Mouse (Mus musculus) embryonic facial prominence, embryonic 14.5 days (tissue): ENCODE measurements around the gene Sik2. TPM values are rescaled to one million over a fixed set of nuclear protein-coding genes. Genes with fewer than 3 reads are reported as not detected.
A peak's percentile ranks its signal among the peaks of the same experiment; 100 is the strongest.

Experiments
- ATAC-seq: fragments of 200-750 bp; cut with Nextera tagmentation; 2 replicates; pipeline ENCODE4 v1.8.0; 2017; ENCODE audit warnings: low read depth, moderate number of reproducible peaks, moderate TSS enrichment
- DNase-seq: peaks from one replicate; pipeline ENCODE4 v3.0.0-alpha.2; 2015; ENCODE audit warnings: low spot score
- H3K27ac ChIP-seq: fragments of 300-500 bp; sonication (generic); replicated peaks from 2 replicates; pipeline ENCODE4 v1.5.1; 2014; ENCODE audit warnings: low read depth, mild to moderate bottlenecking, low read length, moderate library complexity
- H3K27me3 ChIP-seq: fragments of 300-500 bp; sonication (generic); replicated peaks from 2 replicates; pipeline ENCODE4 v1.6.1; 2014; ENCODE audit warnings: low read length; ENCODE audit not compliant: control insufficient read depth, insufficient read depth
- H3K36me3 ChIP-seq: fragments of 300-500 bp; sonication (generic); 2 replicates; pipeline ENCODE4 v1.6.1; 2014; ENCODE audit warnings: low read length, mixed read lengths; ENCODE audit not compliant: control insufficient read depth, insufficient read depth
- H3K4me1 ChIP-seq: fragments of 300-500 bp; sonication (generic); 2 replicates; pipeline ENCODE4 v1.6.1; 2014; ENCODE audit warnings: antibody characterized with exemption, low read length; ENCODE audit not compliant: control insufficient read depth, insufficient read depth
- H3K4me2 ChIP-seq: fragments of 300-500 bp; sonication (generic); 2 replicates; pipeline ENCODE4 v1.6.1; 2014; ENCODE audit warnings: low read depth, mild to moderate bottlenecking, low read length, moderate library complexity, mixed read lengths
- H3K4me3 ChIP-seq: fragments of 300-500 bp; sonication (generic); 2 replicates; pipeline ENCODE4 v1.5.1; 2014; ENCODE audit warnings: low read depth, mild to moderate bottlenecking, low read length
- H3K9ac ChIP-seq: fragments of 300-500 bp; sonication (generic); 2 replicates; pipeline ENCODE4 v1.6.1; 2014; ENCODE audit warnings: low read depth, mild to moderate bottlenecking, low read length, moderate library complexity, mixed read lengths
- H3K9me3 ChIP-seq: fragments of 300-500 bp; sonication (generic); 2 replicates; pipeline ENCODE4 v1.6.1; 2016; ENCODE audit warnings: low read length; ENCODE audit not compliant: control insufficient read depth
- WGBS: fragments of 180-500 bp; shearing (Covaris S2); extraction: QIAGEN DNeasy Blood & Tissue Kit; methylation state at CpG from one replicate; pipeline ENCODE4 v1.1.7; 2014; 5-methylcytosine and 5-hydroxymethylcytosine counted together
- polyA plus RNA-seq: library from polyadenylated mRNA; unstranded; fragments of >200 nt; fragmentation: Nextera tagmentation; extraction: Ambion mirVana; gene quantifications from 2 replicates; pipeline ENCODE4 v1.2.1, GENCODE M21; 2014

Sik2 gene
- polyA plus RNA-seq, 1 experiment from 2014 or later = 15.8 TPM

GRCm38 (mm10) chr9:50858681-50859080 lies 150.2 kb downstream of the Sik2 start:
- no peak for DNase-seq
- H3K9me3 ChIP-seq = no peaks in the 10 kb centered on the region
- 90% methylated on average over 6 of the region's 6 CpGs for WGBS
- H3K36me3 ChIP-seq = peaks cover 50% of the 10 kb centered on the region
- H3K9ac ChIP-seq = no peak overlapping the region
- H3K4me3 ChIP-seq = no peak overlapping the region
- ATAC-seq = no peak
- no peak overlapping the region for H3K27ac ChIP-seq
- H3K27me3 ChIP-seq = no peaks in the 10 kb centered on the region
- H3K4me1 ChIP-seq = peaks cover 6% of the 10 kb centered on the region
- no peak overlapping the region for H3K4me2 ChIP-seq

DNA sequence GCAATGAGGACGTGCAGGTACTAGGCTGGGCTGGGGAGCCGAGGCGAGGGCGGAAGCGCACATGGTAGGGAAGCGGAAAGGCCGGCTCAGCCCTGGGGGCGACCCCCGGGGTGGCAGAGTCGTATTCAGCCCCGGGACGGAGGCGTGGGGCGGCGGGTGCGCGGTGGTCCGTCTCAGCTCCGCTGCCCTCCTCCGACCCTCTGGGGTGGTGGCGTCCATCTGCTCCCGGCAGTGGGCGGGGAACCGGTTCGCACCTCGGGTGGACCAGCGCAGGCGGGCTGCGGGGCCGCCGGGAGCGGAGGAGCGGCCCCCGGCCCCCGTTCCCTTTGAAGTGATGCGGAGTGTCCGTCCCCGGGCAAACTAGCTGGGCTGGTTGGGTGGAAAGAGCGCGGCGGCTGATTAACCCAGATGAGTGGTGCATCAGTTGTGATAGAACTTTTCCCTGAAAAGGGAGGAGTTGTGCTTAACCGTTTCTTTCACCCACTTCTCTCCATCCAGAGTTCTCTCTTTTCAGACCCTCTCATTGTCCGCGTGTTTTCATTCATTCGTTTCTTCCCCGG lies 151.7 kb downstream of the Sik2 start:
- no peaks in the 10 kb centered on the region for H3K9me3 ChIP-seq
- peaks cover 35% of the 10 kb centered on the region for H3K36me3 ChIP-seq
- H3K27me3 ChIP-seq = no peaks in the 10 kb centered on the region
- peak overlapping the region; percentile 73 for H3K4me2 ChIP-seq
- H3K9ac ChIP-seq = peak overlapping the region; percentile 83
- ATAC-seq (peak; percentile 65), DNase-seq (peak; percentile 16)
- H3K27ac ChIP-seq = peak overlapping the region; percentile 85
- 1% methylated on average over 21 of the region's 46 CpGs for WGBS
- H3K4me3 ChIP-seq = peak overlapping the region; percentile 82
- peaks cover 6% of the 10 kb centered on the region for H3K4me1 ChIP-seq

GRCm38 (mm10) chr9:50856341-50857081 lies 152.4 kb downstream of the Sik2 start:
- Histone ChIP-seq H3K4me2 (peak overlapping the region; percentile 73), H3K4me3 (peak overlapping the region; percentile 82), H3K27ac (peak overlapping the region; percentile 85), H3K27me3 (no peaks in the 10 kb centered on the region), H3K4me1 (peaks cover 6% of the 10 kb centered on the region), H3K9me3 (no peaks in the 10 kb centered on the region), H3K36me3 (peaks cover 28% of the 10 kb centered on the region), H3K9ac (peak overlapping the region; percentile 83)
- peak; percentile 93 for DNase-seq
- under 1% methylated on average over 43 of the region's 45 CpGs for WGBS
- peak; percentile 92 for ATAC-seq

GRCm38 (mm10) chr9:50855780-50856179 lies 153.1 kb downstream of the Sik2 start:
- no peaks in the 10 kb centered on the region for H3K9me3 ChIP-seq
- H3K4me1 ChIP-seq = peaks cover 10% of the 10 kb centered on the region
- peak overlapping the region; percentile 82 for H3K4me3 ChIP-seq
- 65% methylated on average over 5 of the region's 5 CpGs for WGBS
- H3K27me3 ChIP-seq = no peaks in the 10 kb centered on the region
- peak overlapping the region; percentile 83 for H3K9ac ChIP-seq
- no peak for DNase-seq
- ATAC-seq = no peak
- peak overlapping the region; percentile 85 for H3K27ac ChIP-seq
- peaks cover 21% of the 10 kb centered on the region for H3K36me3 ChIP-seq
- H3K4me2 ChIP-seq = peak overlapping the region; percentile 73

GRCm38 (mm10) chr9:50855133-50855766 lies 153.6 kb downstream of the Sik2 start:
- H3K4me3 ChIP-seq = no peak overlapping the region
- DNase-seq = no peak
- H3K27ac ChIP-seq = no peak overlapping the region
- H3K9ac ChIP-seq = no peak overlapping the region
- no peak overlapping the region for H3K4me2 ChIP-seq
- 90% methylated on average over 5 of the region's 5 CpGs for WGBS
- H3K4me1 ChIP-seq = peaks cover 14% of the 10 kb centered on the region
- H3K9me3 ChIP-seq = no peaks in the 10 kb centered on the region
- H3K27me3 ChIP-seq = no peaks in the 10 kb centered on the region
- no peak for ATAC-seq
- peaks cover 16% of the 10 kb centered on the region for H3K36me3 ChIP-seq

DNA sequence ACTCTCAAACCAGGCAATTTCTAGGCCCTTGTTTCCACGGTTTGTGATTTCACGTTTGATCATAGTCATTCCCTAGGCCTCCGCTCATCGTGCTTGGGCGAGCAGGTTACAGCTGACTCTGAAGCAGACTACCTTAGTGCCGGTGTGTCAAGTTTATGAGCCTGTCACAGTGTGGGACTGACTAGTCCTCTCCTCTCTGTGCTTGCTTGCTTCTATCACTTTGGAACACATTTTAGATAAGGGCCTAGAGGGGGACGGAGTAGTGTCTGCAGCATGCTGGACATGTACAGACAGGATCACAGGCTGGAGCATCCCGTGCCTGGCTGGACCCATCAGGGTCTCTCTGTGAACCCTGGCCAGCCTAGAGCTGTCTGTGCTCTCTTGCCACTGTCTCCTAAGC lies 154.5 kb downstream of the Sik2 start:
- DNase-seq (no peak), ATAC-seq (no peak)
- Histone ChIP-seq H3K9ac (no peak overlapping the region), H3K4me2 (no peak overlapping the region), H3K27me3 (no peaks in the 10 kb centered on the region), H3K4me3 (no peak overlapping the region), H3K27ac (no peak overlapping the region), H3K4me1 (peaks cover 21% of the 10 kb centered on the region), H3K36me3 (peaks cover 7% of the 10 kb centered on the region), H3K9me3 (no peaks in the 10 kb centered on the region)
- 70% methylated on average over 8 of the region's 8 CpGs for WGBS

GRCm38 (mm10) chr9:50852634-50853349 lies 156.1 kb downstream of the Sik2 start:
- Histone ChIP-seq H3K4me3 (no peak overlapping the region), H3K9ac (no peak overlapping the region), H3K36me3 (no peaks in the 10 kb centered on the region), H3K9me3 (no peaks in the 10 kb centered on the region), H3K4me1 (peaks cover 19% of the 10 kb centered on the region), H3K27ac (no peak overlapping the region; the same call in 1 of the 2 replicates), H3K27me3 (no peaks in the 10 kb centered on the region), H3K4me2 (peak overlapping the region; percentile 25)
- ATAC-seq = no peak
- DNase-seq = peak; percentile 60
- WGBS = 56% methylated on average over 17 of the region's 17 CpGs

DNA sequence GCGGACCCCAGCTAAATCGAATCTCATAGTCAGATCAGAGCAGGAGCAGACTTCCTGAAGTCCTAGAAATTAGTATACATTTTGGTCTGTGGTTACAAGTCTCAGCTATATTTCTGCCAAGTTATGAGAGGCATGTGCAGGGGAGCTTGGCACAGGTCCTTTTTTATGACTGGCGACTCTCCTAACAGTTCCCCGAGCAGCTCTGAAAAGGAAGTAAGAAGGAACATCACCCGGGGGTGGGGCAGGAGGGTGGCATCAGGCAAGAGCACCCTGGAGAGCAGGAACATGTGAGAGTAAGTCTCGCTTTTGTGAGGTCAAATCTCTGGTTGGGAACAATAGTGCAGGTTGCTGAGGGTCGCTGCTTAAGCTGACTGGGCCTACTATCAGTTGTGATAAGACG lies 158.2 kb downstream of the Sik2 start:
- peak; percentile 50 for DNase-seq
- ATAC-seq = no peak
- H3K27me3 ChIP-seq = no peaks in the 10 kb centered on the region
- H3K4me2 ChIP-seq = peak overlapping the region; percentile 40
- no peaks in the 10 kb centered on the region for H3K36me3 ChIP-seq
- H3K9me3 ChIP-seq = no peaks in the 10 kb centered on the region
- peaks cover 15% of the 10 kb centered on the region for H3K4me1 ChIP-seq
- H3K9ac ChIP-seq = peak overlapping the region; percentile 5; the same call in 1 of the 2 replicates
- H3K27ac ChIP-seq = no peak overlapping the region
- H3K4me3 ChIP-seq = no peak overlapping the region
- WGBS = 44% methylated on average over 8 of the region's 8 CpGs
